Mouse (Mus musculus) heart, postnatal 10 days (tissue): Measurements from ENCODE around the gene Commd3. TPM values are rescaled to one million over a fixed set of nuclear protein-coding genes. Genes with fewer than 3 reads are reported as not detected.
A peak's percentile ranks its signal among the peaks of the same experiment; 100 is the strongest.

Experiments
- DNase-seq, 2 experiments: peaks; one replicate each; pipeline ENCODE4 v3.0.0; 2021
- intact Hi-C: fragments of 180-260 bp; cut with DNase I; formaldehyde crosslinking; loops from one replicate; pipeline ENCODE4 v1.15.1; 2025
- total RNA-seq, 2 experiments: library from RNA; stranded (reverse); gene quantifications; 2 replicates each; pipeline ENCODE4 v1.2.3; 2021

The Commd3 gene
- total RNA-seq, 2 experiments from 2014 or later = 128 to 137 TPM

- DNase-seq = peak in 1 of 2 experiments; percentile 2
- intact Hi-C loops = loop anchor here (5.0 kb wide), 2 partner anchors 92 to 1828 kb away; no protein-coding TSS in a partner anchor
Observed at GRCm38 (mm10) chr2:18699401-18699990, 27.3 kb downstream of the Commd3 start.

GRCm38 (mm10) chr2:18710356-18710755 lies 38.2 kb downstream of the Commd3 start:
- intact Hi-C loops = no loop called here
- DNase-seq = no peak

- no peak for DNase-seq
- intact Hi-C loops = no loop called here
Observed at GRCm38 (mm10) chr2:18713071-18713470, 40.9 kb downstream of the Commd3 start.

GRCm38 (mm10) chr2:18714337-18714736 lies 42.2 kb downstream of the Commd3 start:
- DNase-seq = no peak
- intact Hi-C loops = no loop called here

- intact Hi-C loops = no loop called here
- no peak for DNase-seq
Observed at GRCm38 (mm10) chr2:18718521-18718920, 46.3 kb downstream of the Commd3 start.

- DNase-seq = no peak
- intact Hi-C loops = no loop called here
Observed at GRCm38 (mm10) chr2:18722208-18722830, 50.1 kb downstream of the Commd3 start.

- intact Hi-C loops = no loop called here
- no peak for DNase-seq
Observed at GRCm38 (mm10) chr2:18724462-18724861, 52.3 kb downstream of the Commd3 start.

Other genes with a start within 250 kb of the Commd3 start
- gene Bmi1, start 4.6 kb downstream of the Commd3 start, total RNA-seq = 10 to 100 TPM; 66.4 to 70.2 TPM
- gene Spag6, start 21.6 kb downstream of the Commd3 start, total RNA-seq = under 1 TPM in 1 of 2 experiments, not detected in 1; 0.24 TPM